Mouse (Mus musculus) spleen, adult 2 months (tissue): ENCODE measurements around the gene Vps53.

Experiments
- CTCF ChIP-seq: fragments of 200-500 bp; IDR thresholded peaks from 2 replicates; pipeline ENCODE4 v1.5.1; 2011; ENCODE audit warnings: mild to moderate bottlenecking, inconsistent platforms; ENCODE audit not compliant: insufficient read depth, insufficient read length, insufficient replicate concordance; ENCODE audit errors: extremely low read depth
- POLR2A ChIP-seq: fragments of 200-500 bp; IDR thresholded peaks from 2 replicates; pipeline ENCODE4 v1.6.1; 2011; ENCODE audit warnings: low read depth, low read length, inconsistent platforms

DNA sequence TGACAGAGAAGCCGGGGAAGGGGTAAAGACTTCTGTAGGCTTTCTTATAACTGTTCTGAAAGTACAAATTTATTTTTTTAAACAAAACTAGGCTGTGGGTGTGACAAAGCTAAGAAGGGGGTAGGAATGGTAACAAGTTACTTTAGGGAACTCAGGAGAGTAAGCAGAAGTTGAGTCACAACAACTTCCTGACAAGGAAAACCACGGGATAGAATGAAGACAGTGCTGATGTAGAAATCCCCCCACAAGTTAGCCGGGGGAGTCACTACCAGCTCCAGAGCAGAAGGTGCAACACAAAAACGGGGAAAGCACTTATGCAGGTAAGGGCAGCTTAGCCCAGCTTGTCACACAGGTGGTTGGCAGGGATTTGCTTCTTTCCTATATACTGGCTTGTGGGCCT is 90.9 kb downstream of the Vps53 start:
- TF ChIP-seq CTCF (no peak), POLR2A (no peak)
